Mouse (Mus musculus) intestine, embryonic 15.5 days (tissue): ENCODE data around the gene Ifit3. TPM values are rescaled to one million over a fixed set of nuclear protein-coding genes. Genes with fewer than 3 reads are reported as not detected.

ENCODE experiments used
- ATAC-seq: fragments of 200-750 bp; cut with Nextera tagmentation; 2 replicates; pipeline ENCODE4 v1.8.0; 2017; ENCODE audit warnings: moderate TSS enrichment, moderate library complexity
- H3K27ac ChIP-seq: fragments of 300-500 bp; sonication (generic); 2 replicates; pipeline ENCODE4 v1.5.1; 2015; ENCODE audit warnings: mild to moderate bottlenecking, inconsistent platforms
- H3K27me3 ChIP-seq: fragments of 300-500 bp; sonication (generic); replicated peaks from 2 replicates; pipeline ENCODE4 v1.6.1; 2015; ENCODE audit warnings: inconsistent platforms
- H3K36me3 ChIP-seq: fragments of 300-500 bp; sonication (generic); 2 replicates; pipeline ENCODE4 v1.6.1; 2015; ENCODE audit warnings: inconsistent platforms
- H3K4me1 ChIP-seq: fragments of 300-500 bp; sonication (generic); replicated peaks from 2 replicates; pipeline ENCODE4 v1.6.1; 2015; ENCODE audit warnings: inconsistent platforms
- H3K4me2 ChIP-seq: fragments of 300-500 bp; sonication (generic); replicated peaks from 2 replicates; pipeline ENCODE4 v1.6.1; 2015; ENCODE audit warnings: mild to moderate bottlenecking, inconsistent platforms
- H3K4me3 ChIP-seq: fragments of 300-500 bp; sonication (generic); replicated peaks from 2 replicates; pipeline ENCODE4 v1.5.1; 2015; ENCODE audit warnings: inconsistent platforms
- H3K9ac ChIP-seq: fragments of 300-500 bp; sonication (generic); 2 replicates; pipeline ENCODE4 v1.6.1; 2015; ENCODE audit warnings: inconsistent platforms
- H3K9me3 ChIP-seq: fragments of 300-500 bp; sonication (generic); 2 replicates; pipeline ENCODE4 v1.6.1; 2016; ENCODE audit warnings: inconsistent platforms
- WGBS: fragments of 180-500 bp; shearing (Covaris S2); methylation state at CpG from one replicate; pipeline ENCODE4 v1.1.7; 2015; 5-methylcytosine and 5-hydroxymethylcytosine counted together
- polyA plus RNA-seq: library from polyadenylated mRNA; unstranded; fragments of >200 nt; fragmentation: Nextera tagmentation; extraction: Ambion mirVana; gene quantifications from 2 replicates; pipeline ENCODE4 v1.2.1, GENCODE M21; 2015

Gene Ifit3
- polyA plus RNA-seq, 1 experiment from 2014 or later: 1.5 TPM

- Histone ChIP-seq H3K36me3 (no peaks in the 10 kb centered on the region), H3K4me2 (no peak overlapping the region), H3K9me3 (no peaks in the 10 kb centered on the region), H3K4me3 (no peak overlapping the region), H3K27me3 (no peaks in the 10 kb centered on the region), H3K4me1 (no peaks in the 10 kb centered on the region), H3K9ac (no peak overlapping the region), H3K27ac (no peak overlapping the region)
- WGBS: 57% methylated on average over 2 of the region's 2 CpGs
- no peak for ATAC-seq
These were observed 50.2 kb downstream of the Ifit3 start for GRCm38 (mm10) chr19:34633484-34633883.

GRCm38 (mm10) chr19:34636933-34637557 is 53.7 kb downstream of the Ifit3 start:
- Histone ChIP-seq H3K4me2 (no peak overlapping the region), H3K4me3 (no peak overlapping the region), H3K9ac (no peak overlapping the region), H3K27me3 (no peaks in the 10 kb centered on the region), H3K9me3 (no peaks in the 10 kb centered on the region), H3K4me1 (no peaks in the 10 kb centered on the region), H3K36me3 (no peaks in the 10 kb centered on the region), H3K27ac (no peak overlapping the region)
- peak; percentile 57; the same call in 1 of the 2 replicates for ATAC-seq
- WGBS: 5% methylated on average over 3 of the region's 3 CpGs

Other genes starting within 250 kb of the Ifit3 start
- gene Ch25h, start 108.4 kb upstream of the Ifit3 start, polyA plus RNA-seq: 3.2 and 4.2 TPM in 2 replicates
- gene Lipa, start 56.1 kb upstream of the Ifit3 start, polyA plus RNA-seq: 30.7 and 34.9 TPM in 2 replicates
- 6.3 and 6.7 TPM in 2 replicates for gene Ifit2, start 32.8 kb upstream of the Ifit3 start, polyA plus RNA-seq
- gene Ifit1bl1, start 18.4 kb downstream of the Ifit3 start, polyA plus RNA-seq: 0.53 and 0.59 TPM in 2 replicates
- 0.23 and 0.29 TPM in 2 replicates for gene Ifit3b, start 24.4 kb downstream of the Ifit3 start, polyA plus RNA-seq
- 7.3 and 9.7 TPM in 2 replicates for gene Ifit1bl2, start 57.2 kb downstream of the Ifit3 start, polyA plus RNA-seq
- 7.9 and 9.1 TPM in 2 replicates for gene Ifit1, start 57.3 kb downstream of the Ifit3 start, polyA plus RNA-seq
- gene Slc16a12, start 163.8 kb downstream of the Ifit3 start, polyA plus RNA-seq: 6.9 and 8.5 TPM in 2 replicates